Mouse (Mus musculus) heart, embryonic 16.5 days (tissue): ENCODE results near the gene Iqsec3. TPM values are rescaled to one million over a fixed set of nuclear protein-coding genes. Genes with fewer than 3 reads are reported as not detected.
A peak's percentile ranks its signal among the peaks of the same experiment; 100 is the strongest.

ENCODE experiments used
- ATAC-seq: fragments of 200-750 bp; cut with Nextera tagmentation; replicated peaks from 2 replicates; pipeline ENCODE4 v1.8.0; 2017; ENCODE audit warnings: moderate number of reproducible peaks; ENCODE audit not compliant: insufficient read depth, low FRiP score; ENCODE audit errors: extremely low read depth
- H3K27ac ChIP-seq: fragments of 300-500 bp; sonication (generic); 2 replicates; pipeline ENCODE4 v1.5.1; 2014; ENCODE audit warnings: mild to moderate bottlenecking, low read length, control low read depth, moderate library complexity
- H3K27me3 ChIP-seq: fragments of 300-500 bp; sonication (generic); 2 replicates; pipeline ENCODE4 v1.6.1; 2014; ENCODE audit warnings: low read length, mixed read lengths; ENCODE audit not compliant: control insufficient read depth, insufficient read depth
- H3K36me3 ChIP-seq: fragments of 300-500 bp; sonication (generic); 2 replicates; pipeline ENCODE4 v1.6.1; 2014; ENCODE audit not compliant: control insufficient read depth, insufficient read depth
- H3K4me1 ChIP-seq: fragments of 300-500 bp; sonication (generic); 2 replicates; pipeline ENCODE4 v1.6.1; 2014; ENCODE audit warnings: low read length, mixed read lengths; ENCODE audit not compliant: control insufficient read depth, insufficient read depth
- H3K4me2 ChIP-seq: fragments of 300-500 bp; sonication (generic); 2 replicates; pipeline ENCODE4 v1.6.1; 2014; ENCODE audit warnings: low read depth, mild to moderate bottlenecking, control low read depth, low read length
- H3K4me3 ChIP-seq: fragments of 300-500 bp; sonication (generic); 2 replicates; pipeline ENCODE4 v1.5.1; 2014; ENCODE audit warnings: mild to moderate bottlenecking, control low read depth, low read length
- H3K9ac ChIP-seq: fragments of 300-500 bp; sonication (generic); 2 replicates; pipeline ENCODE4 v1.6.1; 2014; ENCODE audit warnings: low read length, control low read depth
- H3K9me3 ChIP-seq: fragments of 300-500 bp; sonication (generic); replicated peaks from 2 replicates; pipeline ENCODE4 v1.6.1; 2016; ENCODE audit warnings: low read length; ENCODE audit not compliant: control insufficient read depth
- WGBS: fragments of 180-500 bp; shearing (Covaris S2); extraction: QIAGEN DNeasy Blood & Tissue Kit; methylation state at CpG from one replicate; pipeline ENCODE4 v1.1.7; 2014; 5-methylcytosine and 5-hydroxymethylcytosine counted together
- polyA plus RNA-seq: library from polyadenylated mRNA; unstranded; fragments of >200 nt; fragmentation: Nextera tagmentation; extraction: Ambion mirVana; gene quantifications from 2 replicates; pipeline ENCODE4 v1.2.1, GENCODE M21; 2015

Gene Iqsec3
- polyA plus RNA-seq, 1 experiment from 2014 or later, result not detected

GRCm38 (mm10) chr6:121363061-121363460, 110.4 kb downstream of the Iqsec3 start:
- ATAC-seq, result no peak
- 67% methylated on average over 6 of the region's 6 CpGs for WGBS
- no peak overlapping the region for H3K9ac ChIP-seq
- H3K4me1 ChIP-seq, result no peaks in the 10 kb centered on the region
- peaks cover 4% of the 10 kb centered on the region; the same call in 1 of the 2 replicates for H3K27me3 ChIP-seq
- no peaks in the 10 kb centered on the region for H3K36me3 ChIP-seq
- H3K27ac ChIP-seq, result no peak overlapping the region
- H3K4me3 ChIP-seq, result no peak overlapping the region
- no peak overlapping the region for H3K4me2 ChIP-seq
- no peaks in the 10 kb centered on the region for H3K9me3 ChIP-seq

- no peaks in the 10 kb centered on the region for H3K36me3 ChIP-seq
- no peak overlapping the region for H3K4me3 ChIP-seq
- H3K4me1 ChIP-seq, result no peaks in the 10 kb centered on the region
- H3K9ac ChIP-seq, result no peak overlapping the region
- 82% methylated on average over 6 of the region's 6 CpGs for WGBS
- peaks cover 6% of the 10 kb centered on the region; the same call in 1 of the 2 replicates for H3K27me3 ChIP-seq
- no peak overlapping the region for H3K4me2 ChIP-seq
- H3K27ac ChIP-seq, result no peak overlapping the region
- no peaks in the 10 kb centered on the region for H3K9me3 ChIP-seq
- no peak for ATAC-seq
Measured at GRCm38 (mm10) chr6:121357232-121357631, 116.2 kb downstream of the Iqsec3 start.

GRCm38 (mm10) chr6:121356041-121356440, 117.4 kb downstream of the Iqsec3 start:
- Histone ChIP-seq H3K36me3 (no peaks in the 10 kb centered on the region), H3K9me3 (no peaks in the 10 kb centered on the region), H3K4me2 (no peak overlapping the region), H3K27me3 (0 out of 2 replicates have a peak, but pooled peaks cover 4% of the 10 kb centered on the region), H3K4me3 (no peak overlapping the region), H3K27ac (no peak overlapping the region), H3K4me1 (no peaks in the 10 kb centered on the region), H3K9ac (no peak overlapping the region)
- WGBS, result 65% methylated on average over 1 of the region's 1 CpGs
- ATAC-seq, result no peak

GRCm38 (mm10) chr6:121352276-121352675, 121.2 kb downstream of the Iqsec3 start:
- no peak for ATAC-seq
- H3K9me3 ChIP-seq, result no peaks in the 10 kb centered on the region
- WGBS, result 41% methylated on average over 2 of the region's 2 CpGs

GRCm38 (mm10) chr6:121346428-121346827, 127.0 kb downstream of the Iqsec3 start:
- 57% methylated on average over 8 of the region's 8 CpGs for WGBS
- Histone ChIP-seq H3K36me3 (no peaks in the 10 kb centered on the region), H3K4me3 (no peak overlapping the region), H3K4me2 (no peak overlapping the region), H3K4me1 (no peaks in the 10 kb centered on the region), H3K9me3 (no peaks in the 10 kb centered on the region), H3K27ac (no peak overlapping the region), H3K27me3 (peaks cover 4% of the 10 kb centered on the region; the same call in 1 of the 2 replicates), H3K9ac (no peak overlapping the region)
- no peak for ATAC-seq

More at GRCm38 (mm10) chr6:121352276-121352675, 121.2 kb downstream of the Iqsec3 start:
- Histone ChIP-seq H3K9ac (no peak overlapping the region), H3K36me3 (no peaks in the 10 kb centered on the region), H3K27me3 (0 out of 2 replicates have a peak, but pooled peaks cover 2% of the 10 kb centered on the region), H3K4me1 (no peaks in the 10 kb centered on the region), H3K4me2 (no peak overlapping the region), H3K27ac (no peak overlapping the region), H3K4me3 (no peak overlapping the region)

- Histone ChIP-seq H3K9ac (no peak overlapping the region), H3K27ac (no peak overlapping the region), H3K27me3 (peaks cover 4% of the 10 kb centered on the region; the same call in 1 of the 2 replicates), H3K4me1 (no peaks in the 10 kb centered on the region), H3K9me3 (no peaks in the 10 kb centered on the region), H3K4me3 (no peak overlapping the region), H3K4me2 (no peak overlapping the region), H3K36me3 (no peaks in the 10 kb centered on the region)
- ATAC-seq, result no peak
- WGBS, result 52% methylated on average over 5 of the region's 5 CpGs
Measured at GRCm38 (mm10) chr6:121344329-121344728, 129.1 kb downstream of the Iqsec3 start.

- no peaks in the 10 kb centered on the region for H3K4me1 ChIP-seq
- no peak for ATAC-seq
- WGBS, result 66% methylated on average over 6 of the region's 6 CpGs
- H3K9me3 ChIP-seq, result no peaks in the 10 kb centered on the region
- no peak overlapping the region for H3K4me3 ChIP-seq
- H3K4me2 ChIP-seq, result no peak overlapping the region
- H3K27me3 ChIP-seq, result peaks cover 4% of the 10 kb centered on the region; the same call in 1 of the 2 replicates
- no peak overlapping the region for H3K9ac ChIP-seq
- H3K27ac ChIP-seq, result no peak overlapping the region
- H3K36me3 ChIP-seq, result no peaks in the 10 kb centered on the region
Measured at GRCm38 (mm10) chr6:121343771-121344123, 129.7 kb downstream of the Iqsec3 start.

GRCm38 (mm10) chr6:121343026-121343770, 130.3 kb downstream of the Iqsec3 start, which contains the start of gene Slc6a12:
TSS of gene Slc6a12 (plus strand) at chr6:121343076.
- Histone ChIP-seq H3K4me1 (no peaks in the 10 kb centered on the region), H3K4me3 (no peak within 1 kb of the TSS), H3K27me3 (peaks cover 4% of the 10 kb centered on the region; the same call in 1 of the 2 replicates), H3K27ac (no peak within 1 kb of the TSS), H3K36me3 (no peaks in the 10 kb centered on the region), H3K9ac (no peak within 1 kb of the TSS), H3K4me2 (no peak within 1 kb of the TSS), H3K9me3 (no peaks in the 10 kb centered on the region)
- 0 out of 2 replicates have a peak, but pooled peaks have one; percentile 25 for ATAC-seq
- WGBS, result 66% methylated on average over 15 of the region's 15 CpGs

- 67% methylated on average over 6 of the region's 6 CpGs for WGBS
- H3K27ac ChIP-seq, result no peak overlapping the region
Measured at GRCm38 (mm10) chr6:121341650-121342049, 131.8 kb downstream of the Iqsec3 start.

More at GRCm38 (mm10) chr6:121341650-121342049, 131.8 kb downstream of the Iqsec3 start:
- Histone ChIP-seq H3K4me1 (no peaks in the 10 kb centered on the region), H3K9me3 (no peaks in the 10 kb centered on the region), H3K27me3 (peaks cover 4% of the 10 kb centered on the region; the same call in 1 of the 2 replicates), H3K36me3 (no peaks in the 10 kb centered on the region), H3K4me3 (no peak overlapping the region), H3K4me2 (no peak overlapping the region), H3K9ac (no peak overlapping the region)
- ATAC-seq, result no peak
